Mouse (Mus musculus) adrenal gland, postnatal 14 days (tissue): ENCODE results near the gene Bcl9. TPM values are rescaled to one million over a fixed set of nuclear protein-coding genes. Genes with fewer than 3 reads are reported as not detected.

Source experiments
- DNase-seq: peaks from one replicate; pipeline ENCODE4 v3.0.0; 2021; ENCODE audit warnings: mixed read lengths
- total RNA-seq: library from RNA; stranded (reverse); gene quantifications from 2 replicates; pipeline ENCODE4 v1.2.3, GENCODE M21; 2021

Gene Bcl9
- total RNA-seq, 1 experiment from 2014 or later, result 14.7 TPM

DNA sequence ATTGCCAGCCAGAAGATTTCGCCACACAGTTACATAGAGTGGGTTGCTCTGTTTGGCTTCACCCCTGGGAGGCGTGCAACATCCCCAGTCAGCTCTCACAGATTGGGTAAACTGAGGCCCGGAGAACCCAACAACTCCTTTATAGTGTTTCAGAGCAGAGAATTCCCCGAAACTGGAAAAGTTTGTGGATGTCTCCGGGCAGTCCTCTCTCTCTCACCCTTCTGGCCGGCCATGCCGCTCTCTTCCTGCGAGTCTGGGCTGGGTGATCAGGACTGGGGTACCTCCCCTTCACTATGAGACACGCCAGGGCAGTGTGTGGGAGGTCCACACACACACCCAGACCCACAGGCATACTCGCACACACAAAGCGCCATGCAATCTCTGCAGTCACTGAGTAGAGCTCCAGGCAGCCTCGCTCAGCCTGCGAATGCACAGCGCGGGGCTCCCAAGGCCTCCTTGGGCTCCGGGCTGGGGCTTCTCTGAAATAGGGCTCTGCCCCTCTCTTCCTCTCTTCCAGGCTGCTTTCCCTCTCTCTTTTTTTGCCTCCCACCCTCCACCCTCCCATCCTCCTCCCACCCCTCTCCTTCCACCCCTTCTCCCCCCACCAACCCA is 670 bp downstream of the Bcl9 start:
- DNase-seq, result peak; percentile 73

DNA sequence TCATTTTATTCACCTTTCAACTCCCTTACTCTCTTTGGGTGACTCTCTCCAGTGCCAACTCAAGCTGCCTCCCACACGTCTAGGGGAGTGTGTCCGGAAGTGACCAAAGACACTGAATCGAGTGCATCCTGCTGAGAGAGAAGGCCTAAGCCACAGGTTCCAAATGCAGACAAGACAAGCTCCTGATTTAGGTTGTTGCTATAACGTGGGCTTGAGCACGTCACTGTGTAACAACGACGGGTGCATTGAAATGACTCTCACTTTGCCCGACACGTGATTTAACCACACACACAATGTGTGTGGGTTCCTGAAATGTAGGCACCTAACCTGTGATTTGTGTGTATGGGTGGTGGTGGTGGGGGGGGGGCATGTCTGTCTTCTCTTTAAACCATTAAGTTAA is 3.4 kb downstream of the Bcl9 start:
- no peak for DNase-seq

DNA sequence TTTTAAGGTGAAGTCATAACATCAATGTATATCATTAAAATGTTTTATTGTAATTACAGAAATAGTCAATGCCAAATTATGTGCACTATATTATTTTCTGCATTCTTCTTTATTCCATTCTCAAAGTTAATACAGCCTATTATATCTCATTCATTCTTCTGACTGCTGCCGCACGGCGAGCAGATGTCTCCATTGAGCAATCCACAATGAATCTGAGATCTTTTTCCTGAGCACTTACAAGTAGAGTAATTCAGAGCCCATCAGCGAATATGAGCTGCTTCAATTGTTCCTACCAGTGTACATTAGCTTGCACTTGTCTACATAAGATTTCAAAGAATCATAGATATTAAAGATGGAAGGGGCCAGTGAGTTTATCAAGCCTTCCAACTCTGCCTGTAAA is 12.8 kb downstream of the Bcl9 start:
- DNase-seq, result no peak

DNA sequence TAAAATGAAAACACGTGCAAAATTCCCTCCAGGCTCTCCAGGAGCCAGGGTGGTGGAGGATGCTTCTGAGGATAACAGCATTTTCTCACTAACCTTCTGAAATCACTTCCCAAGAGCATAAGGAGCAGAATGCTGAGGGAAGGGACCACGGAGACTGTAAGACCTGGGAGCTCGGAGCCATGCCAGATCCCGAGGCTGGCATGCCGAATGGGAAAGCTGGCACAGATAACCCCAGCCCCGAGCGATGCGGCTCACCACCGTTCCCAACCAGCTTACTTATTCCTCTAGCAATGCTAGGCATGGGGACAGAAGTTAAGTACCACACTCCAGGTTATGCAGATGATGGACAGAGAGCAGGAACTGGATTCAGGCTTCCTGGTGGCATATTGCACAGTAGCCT is 13.7 kb downstream of the Bcl9 start:
- DNase-seq, result no peak

DNA sequence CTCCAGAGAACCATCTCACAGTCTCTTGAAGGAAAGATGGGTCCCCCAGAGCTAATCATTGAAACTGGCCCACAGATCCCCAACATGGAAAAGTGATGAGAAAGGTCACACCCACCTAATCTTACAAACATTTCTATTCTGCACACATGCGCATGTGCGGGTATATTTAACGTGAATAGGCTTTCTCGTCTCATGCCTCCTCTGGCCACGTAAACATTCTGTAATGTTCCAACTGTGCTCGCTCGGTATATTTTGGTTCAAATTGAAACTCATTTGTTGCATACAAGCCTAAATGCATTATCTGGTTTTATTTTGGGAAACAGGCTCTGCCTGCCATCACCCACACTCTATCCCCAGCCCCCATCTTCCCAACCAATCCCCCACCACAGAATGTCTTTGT is 16.3 kb downstream of the Bcl9 start:
- no peak for DNase-seq

DNA sequence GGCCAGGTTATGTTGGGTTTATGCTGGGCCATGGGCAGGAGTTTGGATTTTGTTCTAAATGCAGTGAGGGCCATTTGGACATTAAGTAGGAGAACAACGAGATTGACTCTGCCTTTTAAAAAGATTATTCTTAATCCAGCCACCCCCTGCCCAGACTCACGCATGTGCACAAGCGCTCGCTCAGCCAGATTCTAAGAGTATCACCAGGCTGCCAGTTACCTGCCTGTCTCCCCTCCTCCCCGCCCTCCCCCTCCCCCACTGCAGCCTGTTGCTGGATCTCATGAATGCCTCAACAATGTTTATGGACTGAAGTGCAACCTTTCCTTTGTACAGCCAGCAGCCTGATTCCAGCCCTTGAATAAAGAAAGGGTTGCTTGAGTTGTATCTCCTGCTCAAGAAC is 22.0 kb downstream of the Bcl9 start:
- DNase-seq, result no peak

DNA sequence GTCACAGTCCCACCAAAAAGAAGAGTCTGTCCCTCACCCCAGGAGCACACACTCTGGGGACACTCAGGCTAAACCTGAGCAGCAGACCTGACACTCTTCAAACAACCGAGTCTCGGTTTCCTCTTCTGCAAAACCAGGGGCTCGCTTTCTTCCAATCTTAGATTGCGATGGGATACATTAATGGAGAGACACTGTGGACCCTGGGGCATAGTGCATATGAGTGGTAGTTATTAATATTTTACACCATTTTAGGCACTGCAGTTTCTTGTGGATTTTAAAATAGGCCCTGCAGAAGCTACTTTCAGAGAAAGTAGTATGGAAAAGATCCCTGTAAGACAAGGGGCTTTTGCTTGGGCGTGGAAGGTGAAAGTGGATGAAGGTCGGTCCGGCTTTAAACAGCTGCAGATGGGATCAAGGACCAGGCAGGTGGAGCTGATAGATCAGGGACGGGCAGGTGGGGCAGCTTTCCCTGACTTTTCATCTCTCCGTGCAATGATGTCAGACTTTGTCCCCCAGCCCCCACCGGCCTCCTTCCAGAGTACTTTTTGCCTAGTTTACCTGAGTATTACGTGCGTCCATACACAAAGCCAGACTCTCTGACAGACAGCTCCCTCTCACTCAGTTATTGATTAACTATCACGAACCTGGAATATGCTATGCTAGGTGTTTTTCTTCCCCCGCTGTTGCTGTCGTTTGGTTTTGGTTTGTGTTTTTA is 23.0 kb downstream of the Bcl9 start:
- no peak for DNase-seq

DNA sequence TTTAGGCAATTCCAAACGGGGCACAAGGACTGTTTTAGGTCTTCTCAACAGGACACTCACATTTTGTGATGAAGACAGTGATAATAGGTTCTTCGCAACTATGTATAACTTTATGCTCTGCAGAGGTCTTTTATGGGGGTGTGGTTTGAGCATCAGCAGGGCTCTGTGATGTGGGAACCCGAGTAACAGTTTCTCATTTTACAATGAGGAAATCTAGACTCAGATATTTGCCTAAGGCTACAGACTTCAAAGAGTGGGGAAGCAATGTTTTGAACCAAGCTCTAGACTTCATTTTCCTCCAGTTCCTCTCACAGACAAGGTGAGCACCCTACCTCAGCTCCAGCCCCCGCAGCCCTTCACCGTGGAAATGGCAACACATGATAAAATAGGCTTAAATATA is 23.8 kb downstream of the Bcl9 start:
- DNase-seq, result no peak

DNA sequence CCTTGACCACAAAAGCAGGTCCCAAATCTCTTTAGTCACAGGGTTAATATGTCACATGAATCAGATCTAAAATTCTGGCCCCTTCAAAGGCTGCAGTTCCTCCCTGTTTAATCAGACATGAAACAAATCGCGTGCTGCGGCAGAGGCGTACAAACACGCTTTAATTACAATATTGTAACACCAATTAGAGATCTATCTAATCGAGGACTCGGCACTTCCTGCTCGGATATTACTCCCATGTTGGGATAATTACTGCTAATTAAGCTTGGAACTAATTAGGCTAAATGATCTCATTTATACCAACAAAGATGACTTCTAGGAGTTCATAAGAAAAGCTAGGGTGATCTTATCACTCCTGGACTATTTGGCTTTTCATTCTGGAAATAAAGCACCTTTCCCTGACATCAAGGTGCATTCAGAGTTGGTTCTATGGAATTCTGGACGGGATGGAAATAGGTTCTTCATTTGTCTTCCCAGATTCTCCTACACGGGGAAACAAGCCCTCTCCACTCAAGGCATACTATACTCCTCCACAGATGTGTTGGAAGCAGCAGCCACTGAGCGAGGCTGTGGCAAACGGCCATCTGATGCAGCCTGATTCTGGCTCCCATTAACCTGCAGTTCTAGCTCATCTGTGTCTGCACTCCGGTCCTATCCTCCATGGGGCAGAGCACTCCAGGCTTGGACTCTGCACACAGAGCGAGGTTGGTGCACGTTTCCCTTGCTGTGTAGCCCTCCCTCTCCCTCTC is 31.9 kb downstream of the Bcl9 start:
- DNase-seq, result no peak

DNA sequence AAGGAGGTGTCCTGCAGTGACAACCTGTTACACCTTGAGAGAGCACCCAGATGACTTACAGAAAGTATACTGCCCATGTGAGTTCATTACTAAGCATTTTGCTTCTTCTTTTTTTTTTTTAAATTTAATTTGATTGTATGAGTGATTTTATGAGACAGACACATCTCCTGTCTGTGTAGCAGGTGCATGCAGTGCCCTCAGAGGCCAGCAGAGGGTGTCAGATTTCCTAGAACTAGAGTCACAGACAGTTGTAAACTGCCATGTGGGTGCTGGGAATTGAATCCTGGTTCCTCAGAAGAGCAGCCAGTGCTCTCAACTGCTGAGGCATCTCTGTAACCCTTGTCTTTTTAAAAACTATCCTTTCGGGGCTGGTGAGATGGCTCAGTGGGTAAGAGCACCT is 35.5 kb downstream of the Bcl9 start:
- DNase-seq, result no peak

DNA sequence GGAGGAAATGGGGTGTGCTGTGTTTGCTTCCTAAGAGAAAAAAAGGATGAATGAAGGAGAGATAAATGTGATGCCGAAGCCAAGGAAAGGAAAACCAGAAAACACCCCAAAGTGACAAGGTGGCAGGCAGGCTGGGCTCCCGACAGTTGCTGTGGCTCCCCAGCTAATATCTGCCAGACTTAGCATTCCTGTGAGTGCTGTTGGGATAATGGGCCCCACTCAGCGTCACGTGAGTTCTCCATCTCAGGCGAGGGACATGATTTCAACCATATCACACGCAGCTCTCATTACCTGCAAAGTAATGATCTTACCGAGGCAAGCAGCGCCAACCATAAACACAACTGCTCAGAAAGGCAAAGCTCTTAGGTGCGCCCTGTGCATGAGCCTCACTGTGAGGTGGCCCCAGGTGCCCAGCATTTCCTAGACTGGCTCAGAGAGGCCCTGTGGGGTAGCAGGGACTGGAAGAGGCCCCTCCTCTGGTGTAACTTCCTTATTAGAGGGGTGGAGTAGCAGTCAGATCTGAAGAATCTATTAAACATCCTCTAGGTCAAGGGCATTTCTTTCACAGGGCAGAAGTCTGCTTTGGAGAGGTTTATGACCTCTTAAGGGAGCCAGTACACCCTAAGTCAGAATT is 41.9 kb downstream of the Bcl9 start:
- no peak for DNase-seq

DNA sequence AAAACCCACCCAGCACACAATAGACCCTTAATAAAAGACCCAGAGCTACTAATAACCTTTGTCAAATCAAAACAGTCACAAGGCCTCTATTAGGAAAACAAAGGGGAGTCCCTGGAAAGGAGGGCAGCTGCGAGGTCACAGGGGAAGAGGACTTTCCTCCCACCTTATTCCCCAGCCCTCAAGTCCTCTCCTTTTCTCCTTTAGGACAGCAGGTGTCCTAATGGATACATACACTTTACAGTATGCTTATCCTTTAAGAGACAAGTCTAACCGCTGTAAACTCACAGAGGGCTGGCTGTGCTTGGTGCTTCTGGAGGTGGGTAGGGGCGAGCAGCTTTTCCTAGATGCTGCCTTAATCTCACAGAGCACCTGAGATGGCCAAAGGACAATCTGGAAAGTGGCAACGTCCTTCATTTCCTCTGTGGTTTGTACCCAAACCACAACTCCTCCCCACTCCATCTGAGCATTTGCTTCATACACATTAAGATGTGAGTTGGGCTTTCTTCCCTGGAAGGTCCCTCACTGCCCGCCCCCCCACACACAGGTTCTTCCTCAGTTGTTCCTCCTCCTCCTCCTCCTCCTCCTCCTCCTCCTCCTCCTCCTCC is 42.8 kb downstream of the Bcl9 start:
- DNase-seq, result no peak

DNA sequence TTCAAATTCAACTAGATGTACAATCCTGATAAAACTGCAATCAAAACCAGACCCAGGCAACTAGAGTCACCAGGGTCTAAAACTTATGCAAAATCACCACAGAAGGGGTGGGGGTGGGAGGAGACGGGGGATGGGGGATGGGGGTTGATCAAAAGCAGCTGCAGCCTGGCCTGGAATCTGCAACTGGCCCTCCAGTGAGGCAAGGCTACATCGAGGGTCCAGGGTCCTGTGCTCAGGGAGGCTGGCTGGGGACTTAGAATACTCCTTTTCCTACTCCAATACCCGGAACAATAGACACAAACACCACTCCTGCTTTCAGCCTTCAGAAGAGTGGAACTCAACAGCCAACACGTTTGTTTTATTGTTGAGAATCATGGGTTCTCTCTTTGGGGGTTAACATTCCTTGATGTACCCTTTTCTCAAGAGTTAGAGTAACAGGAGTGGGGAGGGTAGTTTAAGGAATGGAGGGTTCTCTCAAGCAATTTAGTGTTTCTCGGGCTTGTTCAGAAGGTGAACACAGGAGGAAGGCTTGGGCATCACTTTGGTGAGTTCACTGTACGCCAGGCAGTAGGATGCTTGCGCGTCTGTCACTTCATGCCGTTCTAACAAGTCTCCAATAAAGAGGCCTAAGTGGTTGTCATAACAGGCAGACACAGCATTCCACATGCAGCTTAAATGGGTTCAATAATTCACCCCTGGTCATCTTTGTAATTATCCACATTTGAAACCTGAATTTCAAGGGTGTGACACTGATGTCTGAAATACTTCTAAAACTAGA is 43.7 kb downstream of the Bcl9 start:
- no peak for DNase-seq

DNA sequence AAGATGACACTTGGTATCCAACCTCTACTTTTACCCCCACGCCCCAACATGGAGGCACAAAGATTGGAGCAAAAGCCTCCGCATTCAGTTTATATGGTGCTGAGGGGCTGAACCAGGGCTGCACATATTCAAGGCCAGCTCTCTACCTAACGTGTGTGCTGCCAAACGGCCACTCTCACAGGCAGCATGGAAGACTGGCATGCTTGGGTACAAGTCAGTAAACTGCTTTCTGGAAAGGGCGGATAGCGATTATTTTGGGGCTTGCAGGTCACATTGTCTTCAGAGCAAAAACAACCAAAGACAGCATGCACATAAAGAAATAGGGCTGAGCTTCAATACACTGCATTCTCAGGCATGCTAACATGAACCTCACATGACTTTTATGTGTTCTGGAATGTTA is 44.8 kb downstream of the Bcl9 start:
- DNase-seq, result no peak

DNA sequence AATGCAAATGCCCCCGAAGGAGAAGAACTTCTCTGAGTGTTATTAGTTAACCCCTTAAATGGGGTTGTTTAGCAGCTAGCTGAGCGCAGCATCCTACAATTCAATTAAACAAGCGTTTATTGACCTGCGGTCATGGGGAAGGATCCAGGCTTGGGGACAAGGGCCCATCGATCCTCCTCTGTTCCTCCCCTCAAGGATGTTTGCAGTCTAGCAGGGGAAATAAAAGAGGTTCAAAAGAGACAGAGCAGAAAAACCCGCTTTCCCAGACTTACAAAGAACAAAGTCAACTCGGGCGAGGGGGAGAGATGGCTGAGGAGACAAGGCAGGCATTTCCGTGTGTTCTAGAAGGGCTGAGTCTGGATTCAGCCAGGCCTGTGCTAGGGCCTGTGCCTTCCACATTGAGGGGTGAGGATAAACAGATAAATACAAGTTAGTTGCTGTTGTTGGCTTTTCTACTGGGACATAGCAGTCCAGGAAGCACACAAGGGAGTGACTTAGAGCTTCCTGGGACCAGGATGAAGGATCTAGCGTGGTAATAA is 55.0 kb downstream of the Bcl9 start:
- DNase-seq, result no peak

DNA sequence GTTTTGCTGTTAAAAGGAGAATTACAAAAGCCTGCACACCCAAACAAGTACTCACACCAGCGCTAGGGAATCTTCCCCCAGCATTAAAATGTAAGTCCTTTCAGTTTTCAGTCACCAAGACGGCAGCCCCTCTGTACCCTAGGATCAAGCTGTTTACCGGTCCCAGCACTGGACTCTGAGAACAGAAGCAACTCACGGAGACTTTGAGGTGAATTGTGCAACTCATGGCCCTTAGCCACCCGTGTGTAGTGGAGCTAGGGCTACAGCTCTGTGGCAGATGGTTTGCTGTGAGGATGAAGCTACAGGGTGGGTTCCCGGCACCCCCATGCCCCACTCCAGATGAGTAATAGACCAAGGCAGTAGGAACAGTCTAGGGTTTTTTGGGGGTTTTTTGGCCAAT is 55.9 kb downstream of the Bcl9 start:
- DNase-seq, result peak; percentile 9

DNA sequence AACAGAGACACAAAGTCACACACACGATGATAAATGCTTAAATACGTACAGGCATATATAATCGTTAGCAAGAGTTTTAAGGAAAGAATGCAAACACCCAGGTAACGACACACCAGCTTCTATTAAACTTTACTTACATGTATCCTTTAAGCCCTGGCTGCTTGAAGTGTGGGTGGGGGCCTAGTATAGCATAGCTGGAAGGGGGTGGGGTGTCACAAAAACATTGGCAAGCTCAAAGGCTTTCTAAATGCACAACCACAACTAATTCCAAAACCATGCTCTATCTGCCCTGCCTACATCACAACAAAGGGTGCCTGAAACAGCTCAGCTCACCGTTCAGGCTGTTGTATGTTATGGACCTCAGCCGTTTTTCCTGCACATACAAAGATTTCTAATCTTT is 57.9 kb downstream of the Bcl9 start:
- DNase-seq, result no peak

DNA sequence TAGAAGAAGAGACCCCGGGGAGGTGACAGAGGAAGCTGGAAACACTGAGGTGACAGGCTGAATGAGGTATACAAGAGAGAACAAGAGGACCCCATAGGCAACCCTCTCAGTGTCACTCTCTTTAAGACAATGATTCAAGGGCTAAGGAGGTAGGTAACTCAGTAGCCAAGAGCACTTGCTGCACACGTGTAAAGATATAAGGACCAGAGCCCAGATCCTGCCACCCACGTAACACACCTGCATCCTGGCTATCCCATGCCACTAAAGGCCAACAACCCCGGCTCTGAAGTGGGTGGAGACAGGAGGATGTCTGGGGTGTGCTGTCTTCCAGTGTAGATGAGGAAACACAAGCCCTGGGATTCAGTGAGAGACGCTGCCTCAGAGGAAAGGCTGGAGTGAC is 58.4 kb downstream of the Bcl9 start:
- DNase-seq, result no peak

DNA sequence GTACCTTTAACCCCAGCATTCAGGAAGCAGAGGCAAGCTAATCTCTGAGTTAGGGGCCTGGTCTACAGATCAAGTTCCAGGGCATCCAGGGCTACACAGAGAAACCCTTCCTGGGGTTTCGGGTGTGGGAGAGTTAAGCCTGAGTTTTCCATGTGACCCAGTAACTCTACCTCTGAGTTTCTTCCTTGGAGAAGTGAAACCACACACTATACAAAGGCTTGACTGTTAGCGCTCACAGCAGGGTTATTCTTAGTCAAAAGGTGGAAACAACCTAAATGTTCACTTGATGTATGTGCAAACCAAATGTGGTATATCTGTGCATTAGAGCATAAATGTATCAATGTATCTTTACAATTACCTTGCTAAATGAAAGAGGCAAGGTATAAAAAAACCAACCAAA is 59.2 kb downstream of the Bcl9 start:
- no peak for DNase-seq

DNA sequence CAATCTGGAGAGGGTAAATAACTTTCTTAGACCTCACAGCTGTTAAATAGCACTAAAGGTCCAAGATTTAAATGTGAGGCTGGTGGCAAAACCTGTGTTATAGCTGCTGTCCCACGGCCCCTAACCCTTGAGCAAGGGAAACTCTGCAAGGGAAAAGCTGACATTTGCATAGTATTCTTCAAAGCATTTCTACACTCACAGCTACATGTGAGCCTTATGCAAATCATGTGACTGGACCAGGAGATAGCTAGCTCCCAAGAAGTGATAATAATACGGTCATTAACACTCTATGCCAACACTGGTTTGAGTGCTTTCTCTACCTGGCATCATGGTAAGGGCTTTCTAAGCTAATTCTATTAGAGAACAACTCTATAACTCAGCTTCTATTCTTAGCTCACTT is 60.3 kb downstream of the Bcl9 start:
- DNase-seq, result no peak

DNA sequence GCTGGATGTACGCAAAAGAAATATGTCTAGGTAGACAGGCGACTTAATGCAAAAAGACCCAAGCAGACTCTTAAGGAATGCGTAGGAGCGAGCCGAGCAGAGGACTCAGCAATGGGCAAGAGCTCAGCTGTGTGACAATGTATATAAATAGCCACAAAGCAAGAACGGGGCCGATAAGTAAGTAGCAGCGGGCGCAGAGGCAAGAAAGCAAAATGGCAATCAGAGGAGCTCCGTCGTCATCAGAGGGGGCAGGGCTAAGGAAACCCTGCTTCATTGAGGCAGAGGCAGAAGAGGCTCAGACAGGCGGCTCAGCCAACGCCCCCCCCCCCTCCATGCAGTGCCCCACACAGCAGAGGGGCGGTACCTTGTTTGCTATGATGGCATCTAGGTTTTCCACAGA is 62.9 kb downstream of the Bcl9 start:
- DNase-seq, result no peak

DNA sequence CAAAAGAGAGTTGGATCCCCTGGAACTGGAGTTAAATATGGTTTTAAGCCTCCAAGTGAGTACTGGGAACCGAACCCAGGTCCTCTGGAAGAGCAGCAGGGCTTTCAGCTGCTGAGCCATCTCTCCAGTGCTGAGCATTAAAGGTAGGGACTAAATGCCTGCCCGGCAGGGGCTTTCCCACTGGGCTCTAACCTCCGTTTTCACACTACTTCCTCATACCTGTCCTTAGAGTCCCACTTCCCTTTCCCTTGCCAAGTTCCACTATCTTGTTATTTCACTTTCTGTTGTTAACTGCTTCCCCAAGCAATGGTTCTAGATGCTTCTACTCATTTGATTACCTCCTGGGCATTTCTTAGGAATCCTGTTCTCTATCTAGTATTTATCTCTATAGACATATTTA is 65.4 kb downstream of the Bcl9 start:
- DNase-seq, result no peak
